Mouse (Mus musculus): Measurements from ENCODE around the gene Scgb1b11. TPM values are rescaled to one million over a fixed set of nuclear protein-coding genes. Genes with fewer than 3 reads are reported as not detected.
"Not testable (repeated sequence)": the region's sequence is repeated elsewhere in the genome, so short reads cannot be mapped to it uniquely, and the experiment has no call there.

Scgb1b11 gene
- polyA plus RNA-seq (2012; rRNA removed) = not detected in 2 replicates

DNA sequence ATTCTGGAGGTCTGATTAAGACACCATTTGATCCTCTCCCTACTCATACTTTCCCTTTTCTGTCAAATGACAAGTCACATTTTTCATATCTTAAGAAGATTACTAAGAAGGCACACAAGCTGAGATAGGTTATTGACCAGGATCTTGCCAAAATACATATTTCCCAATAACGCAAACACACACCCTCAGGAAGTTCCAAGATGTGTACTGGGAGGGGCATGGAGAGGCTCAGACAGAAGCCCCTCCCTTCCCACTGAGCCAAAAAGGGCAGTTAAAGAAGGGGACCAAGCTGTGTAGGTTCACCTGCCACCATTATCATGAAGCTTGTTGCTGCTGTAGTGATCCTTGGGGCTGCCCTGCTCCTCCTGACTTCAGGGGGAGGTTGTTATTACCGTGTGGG is at the start of gene Scgb1b11:
Gene Scgb1b11, plus strand, starts transcription at position 301 of the 400 bp plus-strand sequence.
- not testable (repeated sequence) for H3K27ac ChIP-seq (ENCODE audit: insufficient read depth, low read length); H3K4me1 ChIP-seq (ENCODE audit: control insufficient read depth, insufficient read depth, low read length); H3K27me3 ChIP-seq (ENCODE audit: control insufficient read depth, insufficient read depth, low read length); DNase-seq; H3K4me3 ChIP-seq (replicated peaks; ENCODE audit: insufficient read depth, low read depth, low read length)
- WGBS = no CpG with 5 or more reads among the region's 2 CpGs

DNA sequence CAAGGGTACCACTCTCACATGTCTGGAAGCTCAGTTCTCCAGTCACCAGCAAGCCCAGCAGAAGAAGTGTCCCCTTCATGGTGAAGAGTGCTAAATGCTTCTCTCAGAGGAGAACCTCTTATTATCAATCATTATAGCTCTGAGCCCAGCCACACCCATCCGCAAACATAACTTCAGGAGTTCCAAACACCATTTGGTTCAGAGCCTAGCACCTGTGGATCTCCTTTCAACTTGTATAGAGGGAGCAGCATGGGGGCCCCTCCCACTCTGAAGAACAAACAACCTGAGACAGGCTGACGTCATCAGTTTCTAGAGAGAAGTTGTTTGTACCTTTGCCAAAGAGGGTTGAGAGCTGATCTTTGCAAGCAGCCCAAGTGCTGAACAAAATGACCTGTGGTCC is 11.6 kb upstream of the Scgb1b11 start, which contains the start of gene Scgb2b11:
Gene Scgb2b11, minus strand, starts transcription at position 101 of the 400 bp plus-strand sequence.
- H3K27ac ChIP-seq (ENCODE audit: insufficient read depth, low read length); DNase-seq; H3K27me3 ChIP-seq (ENCODE audit: control insufficient read depth, insufficient read depth, low read length); H3K4me1 ChIP-seq (ENCODE audit: control insufficient read depth, insufficient read depth, low read length); H3K4me3 ChIP-seq (replicated peaks; ENCODE audit: insufficient read depth, low read depth, low read length): not testable (repeated sequence)
- WGBS = 74% methylated on average over 2 of the region's 2 CpGs

Other genes with a start within 250 kb of the Scgb1b11 start
- gene Scgb1b10, start 122.0 kb upstream of the Scgb1b11 start, polyA plus RNA-seq (2012; rRNA removed) = not detected in 2 replicates
- gene Scgb2b11, start 11.7 kb upstream of the Scgb1b11 start, polyA plus RNA-seq (2012; rRNA removed) = not detected in 2 replicates
- gene Scgb2b12, start 104.4 kb downstream of the Scgb1b11 start, polyA plus RNA-seq (2012; rRNA removed) = not detected in 2 replicates
- gene Scgb1b12, start 111.3 kb downstream of the Scgb1b11 start, polyA plus RNA-seq (2012; rRNA removed) = not detected in 2 replicates
- not detected in 2 replicates for gene Scgb1b29, start 218.7 kb downstream of the Scgb1b11 start, polyA plus RNA-seq (2012; rRNA removed)